Comparison of ENCODE assay signal across 26 mouse cellular contexts in genomic region chr5:92992106-92992505, GRCm38 (mm10). TPM values are rescaled to one million over a fixed set of nuclear protein-coding genes. Genes with fewer than 3 reads are reported as not detected.
"Had no signal": no experiment of that assay in that cellular context is flagged by ENCODE, and none has a peak within 500 bp of the region (broad histone marks: within the 10 kb centered on the region; RNA-seq: fewer than 3 reads in every experiment).

No protein-coding gene starts in this region.

- H3K4me3 ChIP-seq: heart, embryonic 13.5 days; heart, embryonic 15.5 days; hindbrain, embryonic 10.5 days; hindbrain, embryonic 12.5 days; intestine, embryonic 15.5 days; limb, embryonic 13.5 days; limb, embryonic 15.5 days; liver, embryonic 12.5 days had no signal

- H3K27ac ChIP-seq: heart, embryonic 13.5 days; heart, embryonic 15.5 days; hindbrain, embryonic 10.5 days; hindbrain, embryonic 12.5 days; hindbrain, embryonic 14.5 days; intestine, embryonic 15.5 days; kidney, postnatal 0 days; limb, embryonic 13.5 days; limb, embryonic 15.5 days; liver, embryonic 12.5 days; liver, embryonic 14.5 days had no signal

- H3K4me2 ChIP-seq: heart, embryonic 13.5 days; heart, embryonic 15.5 days; hindbrain, embryonic 12.5 days; hindbrain, embryonic 14.5 days; intestine, embryonic 15.5 days; limb, embryonic 13.5 days; limb, embryonic 15.5 days; liver, embryonic 12.5 days had no signal

- DNase-seq: gastrocnemius, postnatal 25 days; heart, postnatal 36 days; kidney, adult 18-20 months; kidney, adult 8-10 months; kidney, postnatal 14 days; kidney, postnatal 36 days; layer of hippocampus, adult 9-11 months; layer of hippocampus, postnatal 36 days; left cerebral cortex, postnatal 4 days had no signal

- H3K27me3 ChIP-seq: heart, embryonic 13.5 days; heart, embryonic 15.5 days; hindbrain, embryonic 12.5 days; intestine, embryonic 15.5 days; limb, embryonic 13.5 days; limb, embryonic 15.5 days; liver, embryonic 12.5 days had no signal

- H3K36me3 ChIP-seq: heart, embryonic 13.5 days; heart, embryonic 15.5 days; hindbrain, embryonic 10.5 days; hindbrain, embryonic 12.5 days; intestine, embryonic 15.5 days; limb, embryonic 13.5 days; limb, embryonic 15.5 days; liver, embryonic 12.5 days had no signal

- H3K4me1 ChIP-seq: liver, embryonic 12.5 days had no signal

- ATAC-seq: forebrain, embryonic 16.5 days; hindbrain, embryonic 16.5 days; inflammation-experienced regulatory T-cells, adult 6 months; intestine, embryonic 15.5 days; intestine, postnatal 0 days; liver, embryonic 12.5 days had no signal

- H3K9ac ChIP-seq: heart, embryonic 13.5 days; heart, embryonic 15.5 days; hindbrain, embryonic 12.5 days; hindbrain, embryonic 14.5 days; intestine, embryonic 15.5 days; limb, embryonic 13.5 days; limb, embryonic 15.5 days; liver, embryonic 12.5 days; liver, embryonic 14.5 days had no signal

- H3K9me3 ChIP-seq: heart, embryonic 13.5 days; heart, embryonic 15.5 days; hindbrain, embryonic 10.5 days; hindbrain, embryonic 12.5 days; intestine, embryonic 15.5 days; limb, embryonic 13.5 days; limb, embryonic 15.5 days; liver, embryonic 12.5 days had no signal

RNA-seq across cellular contexts. Expression of gene Sowahb, which starts 52.7 kb away (rescaled TPM):
- total RNA-seq: gastrocnemius, postnatal 25 days; granulocyte monocyte progenitor cell, adult 5-6 weeks had no signal
- polyA plus RNA-seq: forebrain, embryonic 16.5 days; heart, embryonic 13.5 days; heart, postnatal 0 days; hindbrain, embryonic 14.5 days; hindbrain, embryonic 16.5 days; inflammation-experienced regulatory T-cells, adult 6 months had no signal
